Mouse (Mus musculus) limb, embryonic 13.5 days (tissue): Measurements from ENCODE around the gene Ahcyl2. TPM values are rescaled to one million over a fixed set of nuclear protein-coding genes. Genes with fewer than 3 reads are reported as not detected.
"Not testable (repeated sequence)": the region's sequence is repeated elsewhere in the genome, so short reads cannot be mapped to it uniquely, and the experiment has no call there.

Experiments used
- ATAC-seq: fragments of 200-750 bp; cut with Nextera tagmentation; 2 replicates; pipeline ENCODE4 v1.8.0; 2017; ENCODE audit warnings: low read depth, moderate number of reproducible peaks, moderate TSS enrichment; ENCODE audit not compliant: low FRiP score
- H3K27ac ChIP-seq: fragments of 300-500 bp; sonication (generic); 2 replicates; pipeline ENCODE4 v1.5.1; 2015; ENCODE audit warnings: inconsistent platforms, mild to moderate bottlenecking, moderate library complexity
- H3K27me3 ChIP-seq: fragments of 300-500 bp; sonication (generic); 2 replicates; pipeline ENCODE4 v1.6.1; 2015; ENCODE audit warnings: mild to moderate bottlenecking, inconsistent platforms
- H3K36me3 ChIP-seq: fragments of 300-500 bp; sonication (generic); 2 replicates; pipeline ENCODE4 v1.6.1; 2015; ENCODE audit warnings: inconsistent platforms, mild to moderate bottlenecking, moderate library complexity
- H3K4me1 ChIP-seq: fragments of 300-500 bp; sonication (generic); 2 replicates; pipeline ENCODE4 v1.6.1; 2015; ENCODE audit warnings: inconsistent platforms
- H3K4me2 ChIP-seq: fragments of 300-500 bp; sonication (generic); replicated peaks from 2 replicates; pipeline ENCODE4 v1.6.1; 2015; ENCODE audit warnings: inconsistent platforms, mild to moderate bottlenecking, moderate library complexity
- H3K4me3 ChIP-seq: fragments of 300-500 bp; sonication (generic); 2 replicates; pipeline ENCODE4 v1.5.1; 2015; ENCODE audit warnings: moderate library complexity, mild to moderate bottlenecking, inconsistent platforms
- H3K9ac ChIP-seq: fragments of 300-500 bp; sonication (generic); 2 replicates; pipeline ENCODE4 v1.6.1; 2015; ENCODE audit warnings: mild to moderate bottlenecking, inconsistent platforms
- H3K9me3 ChIP-seq: fragments of 300-500 bp; sonication (generic); 2 replicates; pipeline ENCODE4 v1.6.1; 2016; ENCODE audit warnings: inconsistent platforms
- WGBS: fragments of 180-500 bp; shearing (Covaris S2); methylation state at CpG from one replicate; pipeline ENCODE4 v1.1.7; 2015; 5-methylcytosine and 5-hydroxymethylcytosine counted together
- polyA plus RNA-seq: library from polyadenylated mRNA; unstranded; fragments of >200 nt; fragmentation: Nextera tagmentation; extraction: Ambion mirVana; gene quantifications from 2 replicates; pipeline ENCODE4 v1.2.1, GENCODE M21; 2015

Ahcyl2 gene
- polyA plus RNA-seq, 1 experiment from 2014 or later = 20.2 TPM

DNA sequence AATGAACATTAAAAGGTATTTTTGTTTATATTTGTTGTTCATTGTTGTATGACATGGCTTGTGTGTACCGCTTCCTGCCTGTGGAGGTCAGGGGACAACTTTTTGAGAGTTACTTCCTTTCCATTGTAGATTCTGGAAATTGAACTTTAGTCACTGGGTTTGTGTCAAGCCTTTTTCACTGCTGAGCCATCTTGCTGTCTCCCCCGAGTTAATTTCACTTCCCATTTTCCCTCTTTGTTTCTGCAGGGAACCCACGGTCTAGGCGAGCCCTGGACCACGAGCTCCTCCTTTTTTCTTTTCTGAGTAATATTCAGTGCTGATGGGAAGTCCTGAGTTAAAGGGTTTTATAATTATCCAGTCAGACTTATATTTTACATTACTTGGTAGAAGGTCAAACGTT, 26.8 kb downstream of the Ahcyl2 start:
- Histone ChIP-seq H3K9ac (no peak overlapping the region), H3K27me3 (no peaks in the 10 kb centered on the region), H3K4me2 (no peak overlapping the region), H3K27ac (no peak overlapping the region), H3K4me1 (no peaks in the 10 kb centered on the region), H3K4me3 (no peak overlapping the region), H3K9me3 (no peaks in the 10 kb centered on the region), H3K36me3 (no peaks in the 10 kb centered on the region)
- no peak for ATAC-seq
- 86% methylated on average over 6 of the region's 6 CpGs for WGBS

DNA sequence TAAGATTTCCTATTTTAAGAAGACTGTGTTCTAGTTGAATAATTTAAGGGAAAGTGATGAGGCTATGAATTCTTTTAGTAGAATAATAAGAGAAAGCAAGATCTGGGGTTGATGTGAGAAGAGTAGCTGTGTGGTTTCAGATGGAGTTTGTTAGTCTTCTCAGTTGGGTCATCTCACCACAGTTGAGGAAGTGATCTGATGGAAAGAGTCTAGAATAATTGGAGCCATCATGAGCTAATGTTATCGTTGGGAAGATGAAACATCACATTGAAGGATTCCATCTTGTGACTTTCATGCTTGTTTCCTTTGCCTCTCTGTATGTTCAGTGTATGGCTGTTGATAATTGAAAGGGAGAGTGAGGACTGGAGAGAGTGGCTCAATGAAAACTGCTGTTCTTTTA, 35.2 kb downstream of the Ahcyl2 start:
- WGBS = 92% methylated on average over 1 of the region's 1 CpGs
- Histone ChIP-seq H3K4me3 (no peak overlapping the region), H3K9ac (no peak overlapping the region), H3K27me3 (no peaks in the 10 kb centered on the region), H3K27ac (no peak overlapping the region), H3K4me2 (no peak overlapping the region), H3K9me3 (no peaks in the 10 kb centered on the region), H3K36me3 (no peaks in the 10 kb centered on the region), H3K4me1 (no peaks in the 10 kb centered on the region)
- ATAC-seq = no peak

- Histone ChIP-seq H3K36me3 (no peaks in the 10 kb centered on the region), H3K4me3 (no peak overlapping the region), H3K27ac (no peak overlapping the region), H3K27me3 (no peaks in the 10 kb centered on the region), H3K9me3 (no peaks in the 10 kb centered on the region), H3K4me2 (no peak overlapping the region), H3K9ac (no peak overlapping the region), H3K4me1 (no peaks in the 10 kb centered on the region)
- no peak for ATAC-seq
- WGBS = 76% methylated on average over 3 of the region's 3 CpGs
Observed at GRCm38 (mm10) chr6:29804006-29804405, 36.2 kb downstream of the Ahcyl2 start.

DNA sequence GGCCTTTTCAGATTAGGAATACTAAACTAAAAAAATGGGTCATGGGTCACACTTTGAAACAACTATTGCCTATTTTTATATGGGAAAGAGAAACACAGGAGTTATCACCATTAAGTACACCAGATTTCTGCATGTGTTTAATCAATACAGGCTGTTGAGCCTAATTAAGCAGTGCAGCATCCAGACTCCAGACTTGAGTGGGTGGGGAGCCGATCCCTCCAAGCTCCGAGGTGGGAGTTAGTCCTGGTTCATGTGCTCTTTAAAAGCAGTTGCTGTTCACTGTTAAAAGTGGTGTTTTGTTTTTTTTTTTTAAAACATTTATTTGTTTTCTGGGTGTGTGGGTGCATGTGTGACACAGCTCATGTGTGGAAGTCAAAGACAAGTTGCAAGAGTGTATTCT, 37.6 kb downstream of the Ahcyl2 start:
- 17% methylated on average over 2 of the region's 2 CpGs for WGBS
- no peak for ATAC-seq

DNA sequence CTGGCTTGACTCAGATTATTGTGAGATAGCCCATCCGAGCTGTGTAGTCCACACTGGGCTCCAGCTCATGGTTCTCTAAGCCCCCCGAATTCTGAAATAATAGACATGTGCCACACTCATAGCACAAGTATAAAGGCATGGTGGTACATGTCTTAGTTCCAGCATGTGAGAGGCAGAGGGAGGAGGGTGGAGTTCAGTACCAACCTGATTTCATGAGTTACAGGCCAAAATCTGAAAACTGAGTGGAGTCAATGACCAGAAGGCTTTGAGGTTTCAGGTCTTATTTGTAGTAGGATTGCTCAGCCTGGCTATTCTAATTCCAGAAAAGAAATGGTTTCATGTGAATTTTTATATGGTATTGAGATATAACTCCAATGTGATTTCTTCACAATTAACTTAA, 44.3 kb downstream of the Ahcyl2 start:
- Histone ChIP-seq H3K4me3 (no peak overlapping the region), H3K9me3 (no peaks in the 10 kb centered on the region)
- ATAC-seq = no peak

More for the DNA sequence above, 37.6 kb downstream of the Ahcyl2 start:
- Histone ChIP-seq H3K27me3 (no peaks in the 10 kb centered on the region), H3K36me3 (no peaks in the 10 kb centered on the region), H3K27ac (no peak overlapping the region), H3K4me1 (no peaks in the 10 kb centered on the region), H3K9ac (no peak overlapping the region), H3K4me3 (no peak overlapping the region), H3K4me2 (no peak overlapping the region), H3K9me3 (no peaks in the 10 kb centered on the region)

DNA sequence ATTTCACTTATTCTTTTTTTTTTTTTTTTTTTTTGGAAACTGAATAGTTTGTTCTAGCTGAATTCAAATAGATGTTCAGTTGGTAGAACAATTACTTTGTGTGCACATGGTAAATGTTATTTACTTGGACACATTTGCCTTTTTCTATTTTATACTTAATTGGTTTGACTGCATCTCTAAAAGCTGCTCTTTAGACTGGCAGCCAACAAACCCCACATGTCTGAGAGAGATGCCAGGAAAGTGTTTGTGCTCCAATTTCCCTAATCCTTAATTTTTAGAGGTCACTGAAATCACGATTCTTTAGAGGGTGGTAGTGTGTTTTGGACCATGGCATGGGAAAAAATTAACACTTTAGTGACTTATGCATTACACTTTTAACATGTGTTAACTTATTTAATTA, 44.8 kb downstream of the Ahcyl2 start:
- H3K4me1 ChIP-seq = peaks cover 5% of the 10 kb centered on the region; the same call in 1 of the 2 replicates
- no peaks in the 10 kb centered on the region for H3K27me3 ChIP-seq
- no peak for ATAC-seq
- H3K36me3 ChIP-seq = no peaks in the 10 kb centered on the region
- H3K9me3 ChIP-seq = no peaks in the 10 kb centered on the region
- H3K4me2 ChIP-seq = no peak overlapping the region
- H3K9ac ChIP-seq = no peak overlapping the region
- 44% methylated on average over 1 of the region's 1 CpGs for WGBS
- H3K4me3 ChIP-seq = no peak overlapping the region
- no peak overlapping the region for H3K27ac ChIP-seq

More for the DNA sequence above, 44.3 kb downstream of the Ahcyl2 start:
- WGBS = 82% methylated on average over 2 of the region's 2 CpGs
- Histone ChIP-seq H3K27me3 (no peaks in the 10 kb centered on the region), H3K36me3 (no peaks in the 10 kb centered on the region), H3K4me2 (no peak overlapping the region), H3K27ac (no peak overlapping the region), H3K9ac (no peak overlapping the region), H3K4me1 (peaks cover 5% of the 10 kb centered on the region; the same call in 1 of the 2 replicates)

GRCm38 (mm10) chr6:29814616-29815015, 46.8 kb downstream of the Ahcyl2 start:
- 24% methylated on average over 2 of the region's 2 CpGs for WGBS
- H3K27me3 ChIP-seq = no peaks in the 10 kb centered on the region
- H3K4me1 ChIP-seq = peaks cover 5% of the 10 kb centered on the region; the same call in 1 of the 2 replicates
- H3K36me3 ChIP-seq = no peaks in the 10 kb centered on the region
- H3K4me2 ChIP-seq = no peak overlapping the region
- no peaks in the 10 kb centered on the region for H3K9me3 ChIP-seq
- H3K4me3 ChIP-seq = no peak overlapping the region
- no peak overlapping the region for H3K9ac ChIP-seq
- no peak for ATAC-seq
- H3K27ac ChIP-seq = no peak overlapping the region

GRCm38 (mm10) chr6:29815060-29815459, 47.2 kb downstream of the Ahcyl2 start:
- no peak for ATAC-seq

DNA sequence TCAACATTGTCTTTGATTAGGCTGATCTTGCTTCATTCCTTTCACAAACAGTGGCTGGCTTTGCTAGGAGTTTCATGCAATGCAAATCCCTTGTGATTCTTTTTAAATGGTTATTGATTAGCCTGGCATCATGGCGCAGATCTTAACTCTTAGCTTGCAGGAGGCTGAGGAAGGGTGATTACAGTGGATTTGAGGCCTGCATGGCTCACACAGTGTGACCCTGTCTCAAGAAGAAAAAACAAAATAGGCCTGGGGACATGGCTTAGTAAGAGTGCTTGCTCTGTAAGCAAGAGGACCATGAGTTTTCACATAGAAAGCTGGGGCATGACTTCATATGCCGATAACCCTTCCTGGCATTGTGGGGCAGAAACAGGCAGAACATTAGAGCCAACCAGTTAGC, 47.8 kb downstream of the Ahcyl2 start:
- 93% methylated on average over 2 of the region's 2 CpGs for WGBS
- Histone ChIP-seq H3K4me1 (peaks cover 5% of the 10 kb centered on the region; the same call in 1 of the 2 replicates), H3K9me3 (no peaks in the 10 kb centered on the region), H3K36me3 (no peaks in the 10 kb centered on the region), H3K9ac (no peak overlapping the region), H3K27ac (no peak overlapping the region), H3K27me3 (no peaks in the 10 kb centered on the region), H3K4me3 (no peak overlapping the region), H3K4me2 (no peak overlapping the region)
- no peak for ATAC-seq

More at GRCm38 (mm10) chr6:29815060-29815459, 47.2 kb downstream of the Ahcyl2 start:
- H3K4me1 ChIP-seq = peaks cover 5% of the 10 kb centered on the region; the same call in 1 of the 2 replicates
- H3K36me3 ChIP-seq = no peaks in the 10 kb centered on the region
- no peak overlapping the region for H3K4me3 ChIP-seq
- no peak overlapping the region for H3K27ac ChIP-seq
- no peaks in the 10 kb centered on the region for H3K27me3 ChIP-seq
- H3K4me2 ChIP-seq = no peak overlapping the region
- H3K9me3 ChIP-seq = no peaks in the 10 kb centered on the region
- H3K9ac ChIP-seq = no peak overlapping the region
- WGBS = 73% methylated on average over 3 of the region's 3 CpGs

DNA sequence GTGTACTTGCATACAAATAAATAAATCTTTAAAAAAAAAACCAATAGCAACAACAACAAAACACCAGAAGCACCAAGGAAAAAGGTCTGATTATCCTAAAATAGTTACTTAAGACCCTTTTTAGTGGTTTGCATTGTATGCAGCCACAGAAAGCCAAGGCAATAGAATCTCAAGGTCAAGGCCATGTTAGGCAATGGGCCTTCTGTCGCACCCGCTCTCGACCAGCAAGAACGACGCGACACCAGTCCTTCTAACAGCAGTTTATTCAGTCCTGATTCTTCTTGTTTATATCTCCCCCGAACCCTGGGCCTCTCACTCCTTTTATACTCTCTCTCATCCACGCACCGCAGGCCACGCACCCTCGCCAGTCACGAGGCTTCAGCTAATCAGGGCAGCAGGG, 48.6 kb downstream of the Ahcyl2 start:
- H3K27ac ChIP-seq, H3K9ac ChIP-seq, ATAC-seq, H3K4me2 ChIP-seq, H3K9me3 ChIP-seq, H3K27me3 ChIP-seq, H3K36me3 ChIP-seq, H3K4me3 ChIP-seq, H3K4me1 ChIP-seq: not testable (repeated sequence)
- WGBS = 87% methylated on average over 12 of the region's 12 CpGs

GRCm38 (mm10) chr6:29819309-29819708, 51.5 kb downstream of the Ahcyl2 start:
- 30% methylated on average over 3 of the region's 3 CpGs for WGBS
- ATAC-seq = no peak

DNA sequence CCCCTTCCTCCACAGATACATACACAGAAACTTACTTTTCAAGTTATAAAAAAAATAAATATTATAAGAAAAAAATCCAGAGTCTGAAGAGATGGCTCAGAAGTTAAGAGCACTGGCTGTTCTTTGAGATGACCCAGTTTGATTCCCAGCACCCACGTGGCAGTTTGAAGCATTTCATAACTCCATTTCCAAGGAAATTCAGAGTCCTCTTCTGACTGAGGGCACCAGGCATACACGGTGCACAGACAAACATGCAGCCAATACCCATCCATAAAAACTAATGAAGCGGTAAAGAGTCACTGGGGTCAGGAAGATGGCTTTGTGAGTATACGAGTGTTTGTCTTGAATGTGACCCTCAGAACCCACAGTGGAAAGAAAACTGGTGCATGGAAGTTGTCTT, 52.5 kb downstream of the Ahcyl2 start:
- no peak overlapping the region for H3K4me2 ChIP-seq
- no peaks in the 10 kb centered on the region for H3K36me3 ChIP-seq
- WGBS = 80% methylated on average over 4 of the region's 4 CpGs
- no peaks in the 10 kb centered on the region for H3K9me3 ChIP-seq
- no peaks in the 10 kb centered on the region for H3K4me1 ChIP-seq
- no peak overlapping the region for H3K27ac ChIP-seq
- no peak overlapping the region for H3K4me3 ChIP-seq
- H3K9ac ChIP-seq = no peak overlapping the region
- no peak for ATAC-seq
- no peaks in the 10 kb centered on the region for H3K27me3 ChIP-seq

More at GRCm38 (mm10) chr6:29819309-29819708, 51.5 kb downstream of the Ahcyl2 start:
- no peaks in the 10 kb centered on the region for H3K9me3 ChIP-seq
- H3K9ac ChIP-seq = no peak overlapping the region
- H3K27ac ChIP-seq = no peak overlapping the region
- peaks cover 5% of the 10 kb centered on the region; the same call in 1 of the 2 replicates for H3K4me1 ChIP-seq
- H3K4me3 ChIP-seq = no peak overlapping the region
- H3K27me3 ChIP-seq = no peaks in the 10 kb centered on the region
- no peak overlapping the region for H3K4me2 ChIP-seq
- no peaks in the 10 kb centered on the region for H3K36me3 ChIP-seq

- H3K4me2 ChIP-seq = no peak overlapping the region
- no peaks in the 10 kb centered on the region for H3K36me3 ChIP-seq
- H3K4me3 ChIP-seq = no peak overlapping the region
- no peak for ATAC-seq
- no peak overlapping the region for H3K27ac ChIP-seq
- H3K9me3 ChIP-seq = no peaks in the 10 kb centered on the region
- 89% methylated on average over 3 of the region's 3 CpGs for WGBS
- H3K9ac ChIP-seq = no peak overlapping the region
- H3K4me1 ChIP-seq = no peaks in the 10 kb centered on the region
- H3K27me3 ChIP-seq = no peaks in the 10 kb centered on the region
Observed at GRCm38 (mm10) chr6:29820926-29821325, 53.1 kb downstream of the Ahcyl2 start.
